Mouse (Mus musculus): Measurements from ENCODE around the gene Fam170b. TPM values are rescaled to one million over a fixed set of nuclear protein-coding genes. Genes with fewer than 3 reads are reported as not detected.

Fam170b gene
- polyA plus RNA-seq, 1 experiment from 2014 or later: 0.11 TPM

- WGBS: 69% methylated on average over 6 of the region's 6 CpGs
- Histone ChIP-seq H3K9me3 (no peaks in the 10 kb centered on the region), H3K36me3 (no peaks in the 10 kb centered on the region)
These were observed 21.3 kb upstream of the Fam170b start for GRCm38 (mm10) chr14:32812429-32812828.

DNA sequence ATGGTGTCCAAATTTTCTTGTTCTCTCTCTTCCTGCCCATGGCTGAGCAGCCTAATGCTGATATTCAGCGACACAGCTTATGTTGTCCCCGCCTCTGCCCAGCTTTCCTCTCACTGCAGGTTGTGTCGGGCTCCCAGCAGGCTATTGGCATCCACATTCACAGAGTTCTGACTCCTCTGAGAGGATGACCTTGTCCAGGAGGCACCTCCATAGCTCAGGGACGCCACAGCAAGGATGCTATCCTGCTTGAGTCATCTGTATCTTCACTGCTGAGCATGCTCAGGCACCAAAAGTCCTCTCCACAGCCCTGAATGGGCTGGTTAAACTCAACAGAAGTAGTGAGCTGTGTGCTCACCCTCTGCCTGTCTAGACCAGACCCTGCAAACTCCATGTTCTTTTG is 18.8 kb upstream of the Fam170b start:
- WGBS: 65% methylated on average over 4 of the region's 4 CpGs
- no peaks in the 10 kb centered on the region for H3K27me3 ChIP-seq (replicated peaks)
- no peaks in the 10 kb centered on the region for H3K36me3 ChIP-seq
- H3K4me2 ChIP-seq (replicated peaks): no peak overlapping the region
- H3K4me1 ChIP-seq (replicated peaks): no peaks in the 10 kb centered on the region
- no peaks in the 10 kb centered on the region for H3K9me3 ChIP-seq
- H3K27ac ChIP-seq: no peak overlapping the region
- H3K9ac ChIP-seq: no peak overlapping the region
- H3K4me3 ChIP-seq (replicated peaks): no peak overlapping the region
- no peak for ATAC-seq

More at GRCm38 (mm10) chr14:32812429-32812828, 21.3 kb upstream of the Fam170b start:
- no peaks in the 10 kb centered on the region for H3K27me3 ChIP-seq (replicated peaks)
- H3K4me2 ChIP-seq (replicated peaks): no peak overlapping the region
- H3K4me1 ChIP-seq (replicated peaks): no peaks in the 10 kb centered on the region
- no peak overlapping the region for H3K27ac ChIP-seq
- ATAC-seq: no peak
- H3K9ac ChIP-seq: no peak overlapping the region
- no peak overlapping the region for H3K4me3 ChIP-seq (replicated peaks)

GRCm38 (mm10) chr14:32816533-32816932 is 17.2 kb upstream of the Fam170b start:
- H3K36me3 ChIP-seq: no peaks in the 10 kb centered on the region
- no peak overlapping the region for H3K4me3 ChIP-seq (replicated peaks)
- no peak for ATAC-seq
- no peaks in the 10 kb centered on the region for H3K9me3 ChIP-seq
- H3K27ac ChIP-seq: no peak overlapping the region
- 68% methylated on average over 4 of the region's 4 CpGs for WGBS
- no peak overlapping the region for H3K4me2 ChIP-seq (replicated peaks)
- H3K9ac ChIP-seq: no peak overlapping the region
- H3K27me3 ChIP-seq (replicated peaks): no peaks in the 10 kb centered on the region
- H3K4me1 ChIP-seq (replicated peaks): no peaks in the 10 kb centered on the region

- H3K27me3 ChIP-seq (replicated peaks): no peaks in the 10 kb centered on the region
- H3K9me3 ChIP-seq: no peaks in the 10 kb centered on the region
- H3K36me3 ChIP-seq: no peaks in the 10 kb centered on the region
- 56% methylated on average over 7 of the region's 7 CpGs for WGBS
- no peak overlapping the region for H3K4me3 ChIP-seq (replicated peaks)
- no peak overlapping the region for H3K27ac ChIP-seq
- H3K9ac ChIP-seq: no peak overlapping the region
- H3K4me1 ChIP-seq (replicated peaks): no peaks in the 10 kb centered on the region
- no peak for ATAC-seq
- H3K4me2 ChIP-seq (replicated peaks): no peak overlapping the region
These were observed 16.5 kb upstream of the Fam170b start for GRCm38 (mm10) chr14:32817258-32817657.

- peak; percentile 41 for ATAC-seq
- 53% methylated on average over 1 of the region's 1 CpGs for whole genome bisulfite sequencing
- H3K9me3 ChIP-seq: no peaks in the 10 kb centered on the region
- H3K4me1 ChIP-seq (replicated peaks): peaks cover 6% of the 10 kb centered on the region
- H3K9ac ChIP-seq: no peak overlapping the region
- no peak overlapping the region for H3K27ac ChIP-seq
- no peak overlapping the region for H3K4me2 ChIP-seq (replicated peaks)
- no peaks in the 10 kb centered on the region for H3K27me3 ChIP-seq (replicated peaks)
- no peaks in the 10 kb centered on the region for H3K36me3 ChIP-seq
- no peak overlapping the region for H3K4me3 ChIP-seq (replicated peaks)
These were observed 14.5 kb upstream of the Fam170b start for GRCm38 (mm10) chr14:32819297-32819696.

- no peak for ATAC-seq
- Histone ChIP-seq H3K4me1 (replicated peaks) (peaks cover 30% of the 10 kb centered on the region), H3K36me3 (no peaks in the 10 kb centered on the region), H3K9me3 (no peaks in the 10 kb centered on the region), H3K27ac (no peak overlapping the region), H3K27me3 (replicated peaks) (no peaks in the 10 kb centered on the region), H3K4me2 (replicated peaks) (no peak overlapping the region), H3K9ac (no peak overlapping the region), H3K4me3 (replicated peaks) (no peak overlapping the region)
- WGBS: 88% methylated on average over 4 of the region's 4 CpGs
These were observed 10.9 kb upstream of the Fam170b start for GRCm38 (mm10) chr14:32822812-32823211.

GRCm38 (mm10) chr14:32823861-32824260 is 9.9 kb upstream of the Fam170b start:
- Histone ChIP-seq H3K9me3 (no peaks in the 10 kb centered on the region), H3K9ac (no peak overlapping the region), H3K36me3 (no peaks in the 10 kb centered on the region), H3K27ac (no peak overlapping the region), H3K4me3 (replicated peaks) (no peak overlapping the region), H3K4me2 (replicated peaks) (no peak overlapping the region), H3K27me3 (replicated peaks) (no peaks in the 10 kb centered on the region), H3K4me1 (replicated peaks) (peaks cover 40% of the 10 kb centered on the region)
- no peak for ATAC-seq
- 49% methylated on average over 3 of the region's 3 CpGs for WGBS

GRCm38 (mm10) chr14:32824267-32825150 is 9.3 kb upstream of the Fam170b start:
- H3K9ac ChIP-seq: no peak overlapping the region
- 0 out of 2 replicates have a peak overlapping the region, but pooled peaks have one; percentile 38 for H3K27ac ChIP-seq
- peaks cover 40% of the 10 kb centered on the region for H3K4me1 ChIP-seq (replicated peaks)
- WGBS: 34% methylated on average over 14 of the region's 14 CpGs
- H3K4me2 ChIP-seq (replicated peaks): no peak overlapping the region
- no peaks in the 10 kb centered on the region for H3K27me3 ChIP-seq (replicated peaks)
- no peak overlapping the region for H3K4me3 ChIP-seq (replicated peaks)
- ATAC-seq: no peak
- H3K9me3 ChIP-seq: no peaks in the 10 kb centered on the region
- H3K36me3 ChIP-seq: no peaks in the 10 kb centered on the region

DNA sequence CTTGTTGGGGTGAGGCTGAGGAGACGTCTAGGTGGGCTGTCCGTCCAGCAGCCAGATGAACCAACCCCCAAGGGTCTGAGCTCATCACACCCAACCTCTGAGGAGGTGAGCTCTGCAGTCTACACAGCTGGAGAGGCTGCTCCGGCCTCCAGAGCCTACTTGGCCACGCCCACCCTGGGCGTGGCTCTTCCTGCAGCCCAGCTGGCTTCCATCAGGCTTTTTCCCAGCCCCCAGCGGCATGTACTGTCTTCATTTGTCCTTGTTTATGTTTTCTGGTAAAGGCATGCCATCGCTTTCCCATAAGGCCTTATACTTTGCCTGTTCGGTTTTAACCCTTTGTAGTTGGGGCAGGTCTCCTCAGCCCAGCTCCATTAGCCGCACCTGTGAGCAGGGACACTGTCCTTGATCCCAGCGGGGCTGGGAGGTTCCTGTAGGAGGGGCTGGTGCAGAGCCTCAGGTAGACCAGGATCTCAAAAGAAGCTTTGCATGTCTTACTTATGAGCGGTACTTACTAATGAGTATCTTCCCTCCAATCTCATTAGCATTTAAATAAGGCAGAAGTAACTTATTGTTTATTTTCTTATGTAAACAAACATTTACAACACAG is 8.2 kb upstream of the Fam170b start:
- Histone ChIP-seq H3K36me3 (no peaks in the 10 kb centered on the region), H3K4me3 (replicated peaks) (no peak overlapping the region), H3K9ac (no peak overlapping the region), H3K9me3 (no peaks in the 10 kb centered on the region), H3K4me2 (replicated peaks) (peak overlapping the region; percentile 33), H3K27ac (0 out of 2 replicates have a peak overlapping the region, but pooled peaks have one; percentile 24), H3K4me1 (replicated peaks) (peaks cover 40% of the 10 kb centered on the region), H3K27me3 (replicated peaks) (no peaks in the 10 kb centered on the region)
- peak; percentile 91 for ATAC-seq
- WGBS: 5% methylated on average over 11 of the region's 11 CpGs

GRCm38 (mm10) chr14:32827165-32827564 is 6.6 kb upstream of the Fam170b start:
- H3K4me3 ChIP-seq (replicated peaks): no peak overlapping the region
- H3K9me3 ChIP-seq: no peaks in the 10 kb centered on the region
- no peaks in the 10 kb centered on the region for H3K27me3 ChIP-seq (replicated peaks)
- 44% methylated on average over 4 of the region's 4 CpGs for WGBS
- no peak for ATAC-seq
- peak overlapping the region; percentile 67 for H3K27ac ChIP-seq
- H3K4me2 ChIP-seq (replicated peaks): no peak overlapping the region
- no peaks in the 10 kb centered on the region for H3K36me3 ChIP-seq
- peaks cover 40% of the 10 kb centered on the region for H3K4me1 ChIP-seq (replicated peaks)
- H3K9ac ChIP-seq: no peak overlapping the region

DNA sequence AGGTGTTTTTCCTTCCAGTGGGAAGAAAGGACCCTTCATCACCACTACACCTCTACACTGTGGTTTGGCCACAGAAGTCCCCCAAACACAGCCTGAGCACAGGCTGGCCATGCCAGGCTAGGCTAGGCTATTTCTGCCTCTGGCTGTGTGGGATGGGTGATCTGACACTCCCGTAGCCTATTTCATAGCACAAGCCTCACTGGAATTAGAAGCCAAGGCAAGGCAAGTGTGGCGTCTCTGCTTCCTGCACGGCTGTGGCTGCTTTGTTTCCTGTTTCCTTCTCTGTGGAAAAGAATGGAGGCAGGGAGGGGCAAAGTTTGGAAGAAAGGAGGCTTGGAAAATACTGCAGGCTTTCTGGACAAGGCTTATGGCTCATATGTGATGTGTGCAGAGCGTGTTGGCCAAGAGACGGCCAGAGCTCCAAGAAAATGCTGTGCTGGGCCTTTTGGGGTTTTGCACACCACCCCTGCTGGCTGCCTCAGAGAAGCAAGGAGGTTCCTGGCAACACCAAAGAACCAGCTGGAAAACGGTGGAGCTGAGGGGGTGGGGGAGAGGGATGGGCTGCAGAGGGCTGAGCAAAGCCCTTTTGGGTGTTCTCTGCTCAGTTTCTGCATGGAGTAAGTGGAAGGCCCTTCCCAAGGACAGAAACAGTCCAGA is 5.6 kb upstream of the Fam170b start:
- Histone ChIP-seq H3K27ac (peak overlapping the region; percentile 67), H3K9ac (no peak overlapping the region), H3K4me3 (replicated peaks) (no peak overlapping the region), H3K4me1 (replicated peaks) (peaks cover 40% of the 10 kb centered on the region), H3K36me3 (no peaks in the 10 kb centered on the region), H3K9me3 (no peaks in the 10 kb centered on the region), H3K27me3 (replicated peaks) (no peaks in the 10 kb centered on the region), H3K4me2 (replicated peaks) (no peak overlapping the region)
- WGBS: 37% methylated on average over 6 of the region's 6 CpGs
- ATAC-seq: peak; percentile 24; the same call in 1 of the 2 replicates

DNA sequence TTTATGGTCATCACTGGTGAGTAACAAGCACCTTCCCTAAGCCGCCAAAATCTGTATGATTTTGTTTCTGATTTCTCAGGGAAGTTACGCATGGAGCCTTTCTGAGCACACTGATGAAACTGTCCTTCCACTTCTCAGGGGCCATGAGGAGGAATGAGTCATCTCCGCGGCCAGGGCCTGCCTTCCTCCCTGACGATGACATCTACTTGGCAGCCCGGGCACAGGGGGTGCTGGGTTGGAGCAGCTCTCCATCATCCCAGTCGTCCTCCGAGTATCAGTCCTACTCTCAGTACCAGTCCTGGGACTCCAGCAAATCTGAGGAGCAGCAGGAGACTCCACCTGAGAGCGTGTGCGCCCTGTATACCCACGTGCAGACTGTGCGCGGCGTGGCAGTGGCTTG is 1.4 kb downstream of the Fam170b start:
- H3K4me3 ChIP-seq (replicated peaks): no peak overlapping the region
- no peaks in the 10 kb centered on the region for H3K4me1 ChIP-seq (replicated peaks)
- H3K36me3 ChIP-seq: no peaks in the 10 kb centered on the region
- H3K9ac ChIP-seq: no peak overlapping the region
- no peak for ATAC-seq
- H3K9me3 ChIP-seq: no peaks in the 10 kb centered on the region
- H3K27ac ChIP-seq: no peak overlapping the region
- H3K27me3 ChIP-seq (replicated peaks): no peaks in the 10 kb centered on the region
- 80% methylated on average over 14 of the region's 14 CpGs for WGBS
- H3K4me2 ChIP-seq (replicated peaks): no peak overlapping the region
